Mouse (Mus musculus): ENCODE results near the gene Hmox2. TPM values are rescaled to one million over a fixed set of nuclear protein-coding genes. Genes with fewer than 3 reads are reported as not detected.

The Hmox2 gene
- polyA plus RNA-seq, 1 experiment from 2014 or later = 83.1 TPM

GRCm38 (mm10) chr16:4722128-4722914 is 3.8 kb upstream of the Hmox2 start:
- WGBS = 62% methylated on average over 7 of the region's 7 CpGs
- H3K4me3 ChIP-seq (replicated peaks; ENCODE audit: low read length) = no peak overlapping the region
- ATAC-seq = no peak

GRCm38 (mm10) chr16:4722915-4723209 is 3.3 kb upstream of the Hmox2 start:
- 85% methylated on average over 3 of the region's 3 CpGs for WGBS
- ATAC-seq = no peak
- Histone ChIP-seq H3K36me3 (ENCODE audit: control insufficient read depth, insufficient read depth) (no peaks in the 10 kb centered on the region), H3K27ac (ENCODE audit: low read length) (no peak overlapping the region), H3K9ac (replicated peaks; ENCODE audit: low read depth, low read length) (no peak overlapping the region), H3K4me2 (ENCODE audit: low read length) (no peak overlapping the region), H3K9me3 (ENCODE audit: control insufficient read depth, low read length) (no peaks in the 10 kb centered on the region), H3K4me3 (replicated peaks; ENCODE audit: low read length) (no peak overlapping the region), H3K4me1 (replicated peaks; ENCODE audit: control insufficient read depth, insufficient read depth, low read length) (peaks cover 10% of the 10 kb centered on the region), H3K27me3 (replicated peaks; ENCODE audit: control insufficient read depth, insufficient read depth, low read length) (no peaks in the 10 kb centered on the region)

More at GRCm38 (mm10) chr16:4722128-4722914, 3.8 kb upstream of the Hmox2 start:
- Histone ChIP-seq H3K4me2 (ENCODE audit: low read length) (no peak overlapping the region), H3K9ac (replicated peaks; ENCODE audit: low read depth, low read length) (no peak overlapping the region), H3K27ac (ENCODE audit: low read length) (no peak overlapping the region), H3K27me3 (replicated peaks; ENCODE audit: control insufficient read depth, insufficient read depth, low read length) (no peaks in the 10 kb centered on the region), H3K9me3 (ENCODE audit: control insufficient read depth, low read length) (no peaks in the 10 kb centered on the region), H3K4me1 (replicated peaks; ENCODE audit: control insufficient read depth, insufficient read depth, low read length) (peaks cover 11% of the 10 kb centered on the region), H3K36me3 (ENCODE audit: control insufficient read depth, insufficient read depth) (no peaks in the 10 kb centered on the region)

GRCm38 (mm10) chr16:4725266-4725665 is 895 bp upstream of the Hmox2 start:
- Histone ChIP-seq H3K9me3 (ENCODE audit: control insufficient read depth, low read length) (no peaks in the 10 kb centered on the region), H3K9ac (replicated peaks; ENCODE audit: low read depth, low read length) (no peak overlapping the region), H3K36me3 (ENCODE audit: control insufficient read depth, insufficient read depth) (no peaks in the 10 kb centered on the region), H3K4me2 (ENCODE audit: low read length) (no peak overlapping the region), H3K27me3 (replicated peaks; ENCODE audit: control insufficient read depth, insufficient read depth, low read length) (no peaks in the 10 kb centered on the region), H3K27ac (ENCODE audit: low read length) (no peak overlapping the region), H3K4me3 (replicated peaks; ENCODE audit: low read length) (no peak overlapping the region), H3K4me1 (replicated peaks; ENCODE audit: control insufficient read depth, insufficient read depth, low read length) (peaks cover 10% of the 10 kb centered on the region)
- 70% methylated on average over 4 of the region's 4 CpGs for WGBS
- ATAC-seq = no peak

GRCm38 (mm10) chr16:4726528-4727128 is 467 bp downstream of the Hmox2 start:
- Histone ChIP-seq H3K36me3 (ENCODE audit: control insufficient read depth, insufficient read depth) (no peaks in the 10 kb centered on the region), H3K4me1 (replicated peaks; ENCODE audit: control insufficient read depth, insufficient read depth, low read length) (peaks cover 10% of the 10 kb centered on the region), H3K27me3 (replicated peaks; ENCODE audit: control insufficient read depth, insufficient read depth, low read length) (no peaks in the 10 kb centered on the region), H3K27ac (ENCODE audit: low read length) (peak overlapping the region; percentile 75), H3K9me3 (ENCODE audit: control insufficient read depth, low read length) (no peaks in the 10 kb centered on the region), H3K4me3 (replicated peaks; ENCODE audit: low read length) (peak overlapping the region; percentile 97), H3K9ac (replicated peaks; ENCODE audit: low read depth, low read length) (peak overlapping the region; percentile 90), H3K4me2 (ENCODE audit: low read length) (peak overlapping the region; percentile 87)
- ATAC-seq = no peak; the same call in 1 of the 2 replicates
- 1% methylated on average over 39 of the region's 40 CpGs for WGBS

- Histone ChIP-seq H3K27me3 (replicated peaks; ENCODE audit: control insufficient read depth, insufficient read depth, low read length) (no peaks in the 10 kb centered on the region), H3K4me3 (replicated peaks; ENCODE audit: low read length) (no peak overlapping the region), H3K36me3 (ENCODE audit: control insufficient read depth, insufficient read depth) (no peaks in the 10 kb centered on the region), H3K27ac (ENCODE audit: low read length) (no peak overlapping the region), H3K4me1 (replicated peaks; ENCODE audit: control insufficient read depth, insufficient read depth, low read length) (peaks cover 10% of the 10 kb centered on the region), H3K9ac (replicated peaks; ENCODE audit: low read depth, low read length) (no peak overlapping the region), H3K4me2 (ENCODE audit: low read length) (no peak overlapping the region), H3K9me3 (ENCODE audit: control insufficient read depth, low read length) (no peaks in the 10 kb centered on the region)
- 91% methylated on average over 1 of the region's 1 CpGs for WGBS
- no peak for ATAC-seq
Measured at GRCm38 (mm10) chr16:4727526-4727925, 1.4 kb downstream of the Hmox2 start.

GRCm38 (mm10) chr16:4727963-4728362 is 1.8 kb downstream of the Hmox2 start:
- no peaks in the 10 kb centered on the region for H3K9me3 ChIP-seq (ENCODE audit: control insufficient read depth, low read length)
- 83% methylated on average over 1 of the region's 1 CpGs for WGBS
- H3K9ac ChIP-seq (replicated peaks; ENCODE audit: low read depth, low read length) = no peak overlapping the region
- no peak overlapping the region for H3K27ac ChIP-seq (ENCODE audit: low read length)
- H3K4me3 ChIP-seq (replicated peaks; ENCODE audit: low read length) = no peak overlapping the region
- peaks cover 10% of the 10 kb centered on the region for H3K4me1 ChIP-seq (replicated peaks; ENCODE audit: control insufficient read depth, insufficient read depth, low read length)
- H3K27me3 ChIP-seq (replicated peaks; ENCODE audit: control insufficient read depth, insufficient read depth, low read length) = no peaks in the 10 kb centered on the region
- H3K4me2 ChIP-seq (ENCODE audit: low read length) = no peak overlapping the region
- no peak for ATAC-seq
- no peaks in the 10 kb centered on the region for H3K36me3 ChIP-seq (ENCODE audit: control insufficient read depth, insufficient read depth)

GRCm38 (mm10) chr16:4730776-4731358 is 4.7 kb downstream of the Hmox2 start:
- H3K4me1 ChIP-seq (replicated peaks; ENCODE audit: control insufficient read depth, insufficient read depth, low read length) = peaks cover 10% of the 10 kb centered on the region
- ATAC-seq = no peak
- no peak overlapping the region for H3K4me3 ChIP-seq (replicated peaks; ENCODE audit: low read length)
- H3K27ac ChIP-seq (ENCODE audit: low read length) = no peak overlapping the region
- no peak overlapping the region for H3K4me2 ChIP-seq (ENCODE audit: low read length)
- H3K9me3 ChIP-seq (ENCODE audit: control insufficient read depth, low read length) = no peaks in the 10 kb centered on the region
- no peak overlapping the region for H3K9ac ChIP-seq (replicated peaks; ENCODE audit: low read depth, low read length)
- no peaks in the 10 kb centered on the region for H3K36me3 ChIP-seq (ENCODE audit: control insufficient read depth, insufficient read depth)
- 65% methylated on average over 3 of the region's 3 CpGs for WGBS
- no peaks in the 10 kb centered on the region for H3K27me3 ChIP-seq (replicated peaks; ENCODE audit: control insufficient read depth, insufficient read depth, low read length)

- ATAC-seq = no peak
- no peak overlapping the region for H3K9ac ChIP-seq (replicated peaks; ENCODE audit: low read depth, low read length)
- H3K36me3 ChIP-seq (ENCODE audit: control insufficient read depth, insufficient read depth) = no peaks in the 10 kb centered on the region
- no peaks in the 10 kb centered on the region for H3K4me1 ChIP-seq (replicated peaks; ENCODE audit: control insufficient read depth, insufficient read depth, low read length)
- WGBS = 92% methylated on average over 2 of the region's 2 CpGs
- H3K9me3 ChIP-seq (ENCODE audit: control insufficient read depth, low read length) = no peaks in the 10 kb centered on the region
- no peak overlapping the region for H3K4me2 ChIP-seq (ENCODE audit: low read length)
- no peaks in the 10 kb centered on the region for H3K27me3 ChIP-seq (replicated peaks; ENCODE audit: control insufficient read depth, insufficient read depth, low read length)
- H3K27ac ChIP-seq (ENCODE audit: low read length) = no peak overlapping the region
- H3K4me3 ChIP-seq (replicated peaks; ENCODE audit: low read length) = no peak overlapping the region
Measured at GRCm38 (mm10) chr16:4736262-4736661, 10.1 kb downstream of the Hmox2 start.

GRCm38 (mm10) chr16:4739994-4740393 is 13.8 kb downstream of the Hmox2 start:
- Histone ChIP-seq H3K4me1 (replicated peaks; ENCODE audit: control insufficient read depth, insufficient read depth, low read length) (no peaks in the 10 kb centered on the region), H3K27me3 (replicated peaks; ENCODE audit: control insufficient read depth, insufficient read depth, low read length) (no peaks in the 10 kb centered on the region), H3K9ac (replicated peaks; ENCODE audit: low read depth, low read length) (no peak overlapping the region), H3K36me3 (ENCODE audit: control insufficient read depth, insufficient read depth) (no peaks in the 10 kb centered on the region), H3K4me3 (replicated peaks; ENCODE audit: low read length) (no peak overlapping the region), H3K4me2 (ENCODE audit: low read length) (no peak overlapping the region), H3K9me3 (ENCODE audit: control insufficient read depth, low read length) (no peaks in the 10 kb centered on the region), H3K27ac (ENCODE audit: low read length) (no peak overlapping the region)
- 88% methylated on average over 2 of the region's 2 CpGs for WGBS
- ATAC-seq = no peak
